Comparison of ENCODE assay signal across 30 mouse cellular contexts in genomic region chr7:82018031-82018430, GRCm38 (mm10). TPM values are rescaled to one million over a fixed set of nuclear protein-coding genes. Genes with fewer than 3 reads are reported as not detected.
DNase-seq lines count a peak whose midpoint lies in the region; ATAC-seq and TF ChIP-seq lines count a peak whose summit lies in the region.
"Had no signal": no experiment of that assay in that cellular context is flagged by ENCODE, and none has a peak within 500 bp of the region (broad histone marks: within the 10 kb centered on the region; RNA-seq: fewer than 3 reads in every experiment).

No protein-coding gene starts in this region.

- no peak overlapping the region for H3K27ac ChIP-seq in CH12.LX (ENCODE audit: insufficient read depth, low read depth)
- H3K27ac ChIP-seq in intestine, embryonic 16.5 days (ENCODE audit: low read length): no peak overlapping the region
- no peak overlapping the region for H3K27ac ChIP-seq in hindbrain, postnatal 0 days
- H3K27ac ChIP-seq: embryonic facial prominence, embryonic 10.5 days; embryonic facial prominence, embryonic 13.5 days; forebrain, embryonic 12.5 days; forebrain, embryonic 15.5 days; hindbrain, embryonic 12.5 days; hindbrain, embryonic 15.5 days had no signal

- H3K27me3 ChIP-seq in CH12.LX (replicated peaks): no peaks in the 10 kb centered on the region
- no peaks in the 10 kb centered on the region for H3K27me3 ChIP-seq in intestine, embryonic 16.5 days (replicated peaks; ENCODE audit: control insufficient read depth, insufficient read depth, low read length)
- peaks cover 2% of the 10 kb centered on the region; the same call in 1 of the 2 replicates for H3K27me3 ChIP-seq in splenic B cell, adult 2 months (ENCODE audit: control insufficient read depth, insufficient read depth, low read length, poor library complexity, severe bottlenecking)
- H3K27me3 ChIP-seq in hindbrain, postnatal 0 days (ENCODE audit: insufficient read depth, low read length): no peaks in the 10 kb centered on the region
- H3K27me3 ChIP-seq: forebrain, embryonic 15.5 days; Patski had no signal

- 83% methylated on average over 2 of the region's 2 CpGs for WGBS in intestine, embryonic 16.5 days
- WGBS in hindbrain, postnatal 0 days: 85% methylated on average over 2 of the region's 2 CpGs

- H3K4me1 ChIP-seq in CH12.LX (ENCODE audit: control insufficient read depth in 1 of 2, insufficient read depth in 2 of 2): peaks cover 0 to 22% of the 10 kb centered on the region in 2 experiments; a peak in 3 of 4 replicates
- H3K4me1 ChIP-seq in intestine, embryonic 16.5 days (ENCODE audit: control insufficient read depth, insufficient read depth, low read length): no peaks in the 10 kb centered on the region; the same call in 1 of the 2 replicates
- H3K4me1 ChIP-seq in hindbrain, postnatal 0 days (ENCODE audit: insufficient read depth, low read length): no peaks in the 10 kb centered on the region
- H3K4me1 ChIP-seq: forebrain, embryonic 15.5 days had no signal

- peak; percentile 39 for ATAC-seq in intestine, embryonic 16.5 days
- no peak for ATAC-seq in hindbrain, postnatal 0 days
- ATAC-seq: forebrain, embryonic 15.5 days; inflammation-experienced regulatory T-cells, adult 6 months; Patski had no signal

- no peaks in the 10 kb centered on the region for H3K79me2 ChIP-seq in CH12.LX (replicated peaks; ENCODE audit: control insufficient read depth, extremely low read depth, insufficient read depth, poor library complexity, severe bottlenecking)

- TF ChIP-seq CTCF in CH12.LX (conservative IDR thresholded peaks at IDR 0.05 in 1 of 2, IDR thresholded peaks at IDR 0.05 in 1 of 2; ENCODE audit: low read depth in 2 of 2, low read length in 2 of 2): no peak
- no peak for TF ChIP-seq CTCF in hindbrain, postnatal 0 days (IDR thresholded peaks at IDR 0.05; ENCODE audit: low read depth)

- TF ChIP-seq RAD21 in CH12.LX (IDR thresholded peaks at IDR 0.05; ENCODE audit: low read depth, low read length): no peak

- H3K4me2 ChIP-seq in CH12.LX (ENCODE audit: insufficient read depth, low read depth, poor library complexity, severe bottlenecking): no peak overlapping the region
- no peak overlapping the region for H3K4me2 ChIP-seq in intestine, embryonic 16.5 days (ENCODE audit: low read depth, low read length)
- H3K4me2 ChIP-seq in hindbrain, postnatal 0 days (ENCODE audit: low read depth, low read length): no peak overlapping the region

- H3K9me3 ChIP-seq in CH12.LX (replicated peaks; ENCODE audit: low read length): no peaks in the 10 kb centered on the region
- H3K9me3 ChIP-seq in intestine, embryonic 16.5 days (ENCODE audit: control insufficient read depth, low read length): no peaks in the 10 kb centered on the region
- no peaks in the 10 kb centered on the region for H3K9me3 ChIP-seq in hindbrain, postnatal 0 days (ENCODE audit: low read length)
- H3K9me3 ChIP-seq: embryonic facial prominence, embryonic 10.5 days; embryonic facial prominence, embryonic 13.5 days; forebrain, embryonic 12.5 days; forebrain, embryonic 15.5 days; G1E; hindbrain, embryonic 12.5 days; hindbrain, embryonic 15.5 days had no signal

- no peaks in the 10 kb centered on the region for H3K36me3 ChIP-seq in CH12.LX (replicated peaks in 1 of 2; ENCODE audit: control insufficient read depth in 1 of 2, insufficient read depth in 1 of 2, low read length in 1 of 2)
- no peaks in the 10 kb centered on the region for H3K36me3 ChIP-seq in intestine, embryonic 16.5 days (ENCODE audit: control insufficient read depth, insufficient read depth, low read length)
- no peaks in the 10 kb centered on the region for H3K36me3 ChIP-seq in splenic B cell, adult 2 months (ENCODE audit: control insufficient read depth, insufficient read depth, low read length, poor library complexity, severe bottlenecking)
- H3K36me3 ChIP-seq in hindbrain, postnatal 0 days (ENCODE audit: insufficient read depth, low read length): no peaks in the 10 kb centered on the region
- H3K36me3 ChIP-seq: embryonic facial prominence, embryonic 10.5 days; embryonic facial prominence, embryonic 13.5 days; forebrain, embryonic 12.5 days; forebrain, embryonic 15.5 days; G1E; hindbrain, embryonic 12.5 days; hindbrain, embryonic 15.5 days had no signal

- dilution Hi-C loops in CH12.LX (cut with MboI; ENCODE audit: extremely low pct_ligation_motif_present, extremely low pct_unique_long_range_greater_than_20kb, low sequenced_read_pairs): no loop called here

- no peak overlapping the region for H3K4me3 ChIP-seq in CH12.LX (replicated peaks in 1 of 3; ENCODE audit: low read depth in 2 of 3, low read length in 2 of 3, poor library complexity in 1 of 3)
- H3K4me3 ChIP-seq in intestine, embryonic 16.5 days (ENCODE audit: low read length): no peak overlapping the region
- no peak overlapping the region for H3K4me3 ChIP-seq in hindbrain, postnatal 0 days (ENCODE audit: low read length)
- H3K4me3 ChIP-seq: erythroblast, embryonic 14.5 days; forebrain, embryonic 12.5 days; forebrain, embryonic 15.5 days; hindbrain, embryonic 12.5 days had no signal

- in situ Hi-C loops in CH12.LX (cut with MboI; ENCODE audit: low pct_ligation_motif_present, low pct_unique_long_range_greater_than_20kb, low sequenced_read_pairs): no loop called here

- TF ChIP-seq POLR2A in CH12.LX (IDR thresholded peaks at IDR 0.05; ENCODE audit: low read depth, low read length): no peak

- DNase-seq in 3134 (ENCODE audit: extremely low read depth, insufficient read length, low spot score) (peak; percentile 54), CH12.LX (ENCODE audit: extremely low read depth) (peak; percentile 19)
- peak; percentile 36 for DNase-seq in splenic B cell, adult 2 months (ENCODE audit: low read depth, low spot score)
- DNase-seq in ovary, postnatal 10 days (ENCODE audit: low spot score): no peak
- DNase-seq in hindbrain, postnatal 0 days (ENCODE audit: low spot score): no peak
- DNase-seq in kidney, postnatal 10 days: no peak
- DNase-seq in neural tube, embryonic 10.5 days (ENCODE audit: extremely low spot score, low spot score): no peak
- DNase-seq: adrenal gland, adult 2 months; adrenal gland, postnatal 14 days; cerebellum, adult 11 months; cerebellum, adult 8-10 months; cerebellum, postnatal 10 days; cerebellum, postnatal 36 days; embryo, embryonic 11 days; gastrocnemius, postnatal 14 days; heart, adult 11 months had no signal

- H3K9ac ChIP-seq in CH12.LX (ENCODE audit: insufficient read depth, low read depth): no peak overlapping the region
- H3K9ac ChIP-seq in intestine, embryonic 16.5 days (ENCODE audit: low read depth, low read length): no peak overlapping the region
- no peak overlapping the region for H3K9ac ChIP-seq in hindbrain, postnatal 0 days (replicated peaks; ENCODE audit: low read length)
- H3K9ac ChIP-seq: embryonic facial prominence, embryonic 13.5 days; forebrain, embryonic 12.5 days; forebrain, embryonic 15.5 days; hindbrain, embryonic 12.5 days; hindbrain, embryonic 15.5 days had no signal

- TF ChIP-seq EP300 in CH12.LX (IDR thresholded peaks at IDR 0.05; ENCODE audit: low read length): no peak

TF ChIP-seq in CH12.LX, 34 proteins besides CTCF, POLR2A, EP300 and RAD21:
- TF ChIP-seq NELFE (IDR thresholded peaks at IDR 0.05; ENCODE audit: low read depth, low read length) (no peak), TBP (conservative IDR thresholded peaks at IDR 0.05; ENCODE audit: low read depth, low read length) (no peak), BHLHE40 (IDR thresholded peaks at IDR 0.05; ENCODE audit: low read depth, low read length) (no peak), JUN (IDR thresholded peaks at IDR 0.05; ENCODE audit: insufficient read depth, low read depth, low read length) (no peak), ZKSCAN1 (IDR thresholded peaks at IDR 0.05; ENCODE audit: borderline replicate concordance, low read depth, low read length) (no peak), MAX (IDR thresholded peaks at IDR 0.05; ENCODE audit: low read length) (no peak), GABPA (IDR thresholded peaks at IDR 0.05; ENCODE audit: insufficient replicate concordance, low read depth, low read length) (no peak), USF1 (IDR thresholded peaks at IDR 0.05; ENCODE audit: low read depth, low read length) (no peak), HCFC1 (IDR thresholded peaks at IDR 0.05; ENCODE audit: low read depth, low read length) (no peak), MYC (IDR thresholded peaks at IDR 0.05; ENCODE audit: low read depth, low read length) (no peak), MAZ (IDR thresholded peaks at IDR 0.05; ENCODE audit: low read depth, low read length) (no peak), UBTF (IDR thresholded peaks at IDR 0.05; ENCODE audit: low read depth, low read length) (no peak)
TF ChIP-seq in CH12.LX: peak in this region for 0.

RNA-seq across cellular contexts. Expression of gene Bnc1, which starts 25.9 kb away (rescaled TPM):
- total RNA-seq in CH12.LX (2012; rRNA removed) (not detected in 2 replicates), CH12.LX (2014; rRNA removed) (not detected in 2 replicates)
- polyA plus RNA-seq in CH12.LX (2012; ENCODE audit: insufficient read length, low read depth): not detected in 2 replicates
- polyA plus RNA-seq in intestine, embryonic 16.5 days (2015; fragmentation: Nextera tagmentation; extraction: Ambion mirVana): 2.1 TPM in 2 replicates
- total RNA-seq in hindbrain, postnatal 0 days (2014; rRNA removed): 0.04 and 0.47 TPM in 2 replicates
- polyA plus RNA-seq in hindbrain, postnatal 0 days (2015; fragmentation: Nextera tagmentation; extraction: Ambion mirVana): 0.04 TPM in 1 of 2 replicates, not detected in the other
- total RNA-seq: gastrocnemius, adult 18-20 months; gastrocnemius, postnatal 14 days; hematopoietic stem cell, adult 5-6 weeks had no signal
- polyA plus RNA-seq: cortical plate, adult 2 months; erythroblast, embryonic 14.5 days; G1E; inflammation-experienced regulatory T-cells, adult 6 months had no signal

Comparison
In these comparisons a context has a peak if more than half of its experiments do, and no peak if none do; other contexts are left out.
1. DNase-seq: peak in 3134 (single experiment), CH12.LX (single experiment) and splenic B cell, adult 2 months (single experiment); none in ovary, postnatal 10 days (single experiment), hindbrain, postnatal 0 days (single experiment), kidney, postnatal 10 days (single experiment) and neural tube, embryonic 10.5 days (single experiment).